13 mouse cellular contexts compared by ENCODE assay signal in the genomic region with DNA sequence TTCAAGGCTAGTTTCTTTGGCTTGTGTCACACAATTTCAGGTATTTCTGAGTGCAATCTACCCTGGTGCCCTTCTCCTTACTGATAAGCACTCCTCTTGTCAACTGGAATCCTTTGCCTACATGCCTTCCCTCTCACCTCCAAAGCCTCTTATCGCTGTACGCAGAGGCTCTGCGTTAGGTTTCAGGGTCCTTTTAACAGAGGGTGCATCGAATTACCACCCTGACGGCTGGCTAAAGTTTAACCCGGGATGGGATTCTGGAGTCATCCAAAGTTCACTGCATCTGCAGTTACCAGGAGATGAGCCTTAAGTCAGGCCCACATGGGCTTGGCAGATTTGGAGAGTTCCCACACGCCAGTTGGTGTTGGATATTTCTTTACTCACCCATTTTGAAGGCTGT. TPM values are rescaled to one million over a fixed set of nuclear protein-coding genes. Genes with fewer than 3 reads are reported as not detected.
A peak's percentile ranks its signal among the peaks of the same experiment; 100 is the strongest.
DNase-seq lines count a peak whose midpoint lies in the region; ATAC-seq and TF ChIP-seq lines count a peak whose summit lies in the region.
"Had no signal": no experiment of that assay in that cellular context is flagged by ENCODE, and none has a peak within 500 bp of the region (broad histone marks: within the 10 kb centered on the region; RNA-seq: fewer than 3 reads in every experiment).

No protein-coding gene starts in this region.

- no peaks in the 10 kb centered on the region for H3K27me3 ChIP-seq in heart, embryonic 12.5 days (replicated peaks)
- H3K27me3 ChIP-seq in heart, embryonic 11.5 days (ENCODE audit: control insufficient read depth, insufficient read depth, low read length): no peaks in the 10 kb centered on the region
- no peaks in the 10 kb centered on the region for H3K27me3 ChIP-seq in liver, embryonic 16.5 days (ENCODE audit: control insufficient read depth, insufficient read depth, low read depth, low read length)
- H3K27me3 ChIP-seq in cerebellum, adult 2 months (ENCODE audit: control insufficient read depth, insufficient read depth, low read length): no peaks in the 10 kb centered on the region; the same call in 1 of the 2 replicates
- no peaks in the 10 kb centered on the region for H3K27me3 ChIP-seq in forebrain, embryonic 11.5 days (ENCODE audit: control insufficient read depth, insufficient read depth, low read length)
- H3K27me3 ChIP-seq: Patski had no signal

- 0 out of 2 replicates have a peak overlapping the region, but pooled peaks have one; percentile 34 for H3K9ac ChIP-seq in heart, embryonic 12.5 days
- no peak overlapping the region for H3K9ac ChIP-seq in heart, embryonic 11.5 days (ENCODE audit: low read depth, low read length)
- H3K9ac ChIP-seq in liver, embryonic 16.5 days (ENCODE audit: low read depth, low read length): no peak overlapping the region
- H3K9ac ChIP-seq in forebrain, embryonic 11.5 days (ENCODE audit: low read length): no peak overlapping the region

- no peak overlapping the region for H3K4me3 ChIP-seq in heart, embryonic 12.5 days
- H3K4me3 ChIP-seq in heart, embryonic 11.5 days (ENCODE audit: low read depth, low read length): no peak overlapping the region
- no peak overlapping the region for H3K4me3 ChIP-seq in liver, embryonic 16.5 days (ENCODE audit: low read depth, low read length)
- no peak overlapping the region for H3K4me3 ChIP-seq in cerebellum, adult 2 months (replicated peaks; ENCODE audit: insufficient read depth, low read depth, low read length)
- no peak overlapping the region for H3K4me3 ChIP-seq in forebrain, embryonic 11.5 days (ENCODE audit: low read depth, low read length)
- H3K4me3 ChIP-seq: erythroblast, embryonic 14.5 days had no signal

- H3K9me3 ChIP-seq in heart, embryonic 12.5 days (replicated peaks): no peaks in the 10 kb centered on the region
- H3K9me3 ChIP-seq in heart, embryonic 11.5 days (replicated peaks; ENCODE audit: control insufficient read depth, low read length): no peaks in the 10 kb centered on the region
- H3K9me3 ChIP-seq in liver, embryonic 16.5 days (replicated peaks; ENCODE audit: control insufficient read depth, low read length): no peaks in the 10 kb centered on the region
- H3K9me3 ChIP-seq in forebrain, embryonic 11.5 days (ENCODE audit: control insufficient read depth, low read length): no peaks in the 10 kb centered on the region

- no peak overlapping the region for H3K27ac ChIP-seq in heart, embryonic 12.5 days (ENCODE audit: poor library complexity, severe bottlenecking)
- no peak overlapping the region for H3K27ac ChIP-seq in heart, embryonic 11.5 days (ENCODE audit: low read depth, low read length)
- peak overlapping the region; percentile 67 for H3K27ac ChIP-seq in liver, embryonic 16.5 days (ENCODE audit: low read length)
- H3K27ac ChIP-seq in cerebellum, adult 2 months (ENCODE audit: insufficient read depth, low read length): no peak overlapping the region
- no peak overlapping the region for H3K27ac ChIP-seq in forebrain, embryonic 11.5 days (ENCODE audit: low read depth, low read length)

- peak; percentile 68 for DNase-seq in kidney, adult 18-20 months
- DNase-seq in kidney, postnatal 25 days: peak; percentile 78 to 82
- DNase-seq in cerebellum, adult 2 months: no peak
- no peak for DNase-seq in left cerebral cortex, postnatal 4 days
- DNase-seq in forebrain, embryonic 11.5 days (ENCODE audit: low spot score): no peak
- DNase-seq: layer of hippocampus, adult 9-11 months had no signal

- H3K4me1 ChIP-seq in heart, embryonic 12.5 days (replicated peaks): peaks cover 11% of the 10 kb centered on the region
- peaks cover 4% of the 10 kb centered on the region for H3K4me1 ChIP-seq in heart, embryonic 11.5 days (ENCODE audit: control insufficient read depth, insufficient read depth, low read length)
- H3K4me1 ChIP-seq in liver, embryonic 16.5 days (ENCODE audit: control insufficient read depth, low read depth, low read length): peaks cover 5% of the 10 kb centered on the region
- no peaks in the 10 kb centered on the region for H3K4me1 ChIP-seq in cerebellum, adult 2 months (ENCODE audit: control insufficient read depth, insufficient read depth, low read length)
- no peaks in the 10 kb centered on the region for H3K4me1 ChIP-seq in forebrain, embryonic 11.5 days (replicated peaks; ENCODE audit: control insufficient read depth, insufficient read depth, low read length)

- H3K36me3 ChIP-seq in heart, embryonic 12.5 days: no peaks in the 10 kb centered on the region
- H3K36me3 ChIP-seq in heart, embryonic 11.5 days (ENCODE audit: control insufficient read depth, insufficient read depth, low read length): no peaks in the 10 kb centered on the region
- no peaks in the 10 kb centered on the region for H3K36me3 ChIP-seq in liver, embryonic 16.5 days (ENCODE audit: control insufficient read depth, insufficient read depth)
- H3K36me3 ChIP-seq in forebrain, embryonic 11.5 days (ENCODE audit: control insufficient read depth, insufficient read depth, low read length): no peaks in the 10 kb centered on the region

- ATAC-seq in heart, embryonic 12.5 days (ENCODE audit: insufficient number of reproducible peaks, low FRiP score): no peak
- ATAC-seq in heart, embryonic 11.5 days (replicated peaks; ENCODE audit: insufficient number of reproducible peaks, low FRiP score, low TSS enrichment): no peak
- peak; percentile 80 for ATAC-seq in liver, embryonic 16.5 days (ENCODE audit: low read depth)
- no peak for ATAC-seq in forebrain, embryonic 11.5 days (replicated peaks; ENCODE audit: low FRiP score)
- ATAC-seq: hindbrain, embryonic 16.5 days; Patski had no signal

- TF ChIP-seq POLR2A in cerebellum, adult 2 months (IDR thresholded peaks at IDR 0.05; ENCODE audit: borderline replicate concordance, insufficient read depth, low read length): no peak

- TF ChIP-seq CTCF in cerebellum, adult 2 months (IDR thresholded peaks at IDR 0.05; ENCODE audit: borderline replicate concordance, insufficient read depth, low read depth, low read length): no peak

- intact Hi-C loops in left cerebral cortex, postnatal 4 days (cut with DNase I): loop anchor here (10.0 kb wide), 1 partner anchor 121 kb away; no protein-coding TSS in a partner anchor

- WGBS in heart, embryonic 12.5 days: 28% methylated on average over 7 of the region's 7 CpGs
- WGBS in heart, embryonic 11.5 days (ENCODE audit: insufficient replicate concordance): 29% methylated on average over 7 of the region's 7 CpGs
- 45% methylated on average over 7 of the region's 7 CpGs for WGBS in liver, embryonic 16.5 days (ENCODE audit: insufficient replicate concordance)
- 89% methylated on average over 7 of the region's 7 CpGs for WGBS in cerebellum, adult 2 months
- 77% methylated on average over 7 of the region's 7 CpGs for WGBS in forebrain, embryonic 11.5 days

- no peak overlapping the region for H3K4me2 ChIP-seq in heart, embryonic 12.5 days
- no peak overlapping the region for H3K4me2 ChIP-seq in heart, embryonic 11.5 days
- H3K4me2 ChIP-seq in liver, embryonic 16.5 days (ENCODE audit: low read depth, low read length): peak overlapping the region; percentile 7; the same call in 1 of the 2 replicates
- H3K4me2 ChIP-seq in forebrain, embryonic 11.5 days (ENCODE audit: low read depth, low read length, severe bottlenecking): no peak overlapping the region
- H3K4me2 ChIP-seq: midbrain, embryonic 11.5 days had no signal

RNA-seq across cellular contexts. Expression of gene Cdk1, which starts 47.1 kb away (rescaled TPM):
- 337 and 339 TPM in 2 replicates for polyA plus RNA-seq in heart, embryonic 12.5 days (2016; fragmentation: Nextera tagmentation; extraction: Ambion mirVana)
- polyA plus RNA-seq in heart, embryonic 11.5 days (2014; fragmentation: Nextera tagmentation; extraction: Ambion mirVana): 372 and 388 TPM in 2 replicates
- polyA plus RNA-seq in liver, embryonic 16.5 days (2015; fragmentation: Nextera tagmentation; extraction: Ambion mirVana): 254 and 271 TPM in 2 replicates
- polyA plus RNA-seq in cerebellum, adult 2 months (2012; rRNA removed): 1.6 and 1.9 TPM in 2 replicates
- total RNA-seq in left cerebral cortex, postnatal 4 days (2021): 10 to 100 TPM; 14.8 to 15.1 TPM
- 446 and 479 TPM in 2 replicates for polyA plus RNA-seq in forebrain, embryonic 11.5 days (2014; fragmentation: Nextera tagmentation; extraction: Ambion mirVana)

Comparison
In these comparisons a context has a peak if more than half of its experiments do, and no peak if none do; other contexts are left out.
1. DNase-seq: peak in kidney, adult 18-20 months (single experiment) and kidney, postnatal 25 days (2 of 2); none in cerebellum, adult 2 months (0 of 2), left cerebral cortex, postnatal 4 days (single experiment) and forebrain, embryonic 11.5 days (single experiment).
2. RNA of gene Cdk1, which starts 47.1 kb away (polyA plus RNA-seq): 446 to 479 TPM in forebrain, embryonic 11.5 days, 372 to 388 TPM in heart, embryonic 11.5 days, 337 to 339 TPM in heart, embryonic 12.5 days and 254 to 271 TPM in liver, embryonic 16.5 days; 1.6 to 1.9 TPM in cerebellum, adult 2 months; every median in the first group is over 10 times any median in the second.